Mouse (Mus musculus): ENCODE results near the gene Tub. TPM values are rescaled to one million over a fixed set of nuclear protein-coding genes. Genes with fewer than 3 reads are reported as not detected.

The Tub gene
- polyA plus RNA-seq, 1 experiment from 2014 or later, result 63.1 TPM

- Histone ChIP-seq H3K9ac (no peak overlapping the region), H3K27ac (no peak overlapping the region), H3K9me3 (no peaks in the 10 kb centered on the region), H3K4me3 (no peak overlapping the region), H3K27me3 (replicated peaks) (no peaks in the 10 kb centered on the region), H3K4me2 (no peak overlapping the region), H3K36me3 (replicated peaks) (no peaks in the 10 kb centered on the region), H3K4me1 (no peaks in the 10 kb centered on the region)
- 0 out of 2 replicates have a peak, but pooled peaks have one; percentile 24 for ATAC-seq (replicated peaks)
- WGBS, result 79% methylated on average over 7 of the region's 7 CpGs
Observed at GRCm38 (mm10) chr7:108993230-108993629, 43.1 kb downstream of the Tub start.

GRCm38 (mm10) chr7:108993881-108994291, 43.7 kb downstream of the Tub start:
- no peak for ATAC-seq (replicated peaks)
- WGBS, result 81% methylated on average over 3 of the region's 3 CpGs
- Histone ChIP-seq H3K27me3 (replicated peaks) (no peaks in the 10 kb centered on the region), H3K4me3 (no peak overlapping the region), H3K36me3 (replicated peaks) (no peaks in the 10 kb centered on the region), H3K27ac (no peak overlapping the region), H3K9me3 (no peaks in the 10 kb centered on the region), H3K9ac (no peak overlapping the region), H3K4me2 (no peak overlapping the region), H3K4me1 (no peaks in the 10 kb centered on the region)

- WGBS, result 68% methylated on average over 6 of the region's 6 CpGs
- Histone ChIP-seq H3K9me3 (no peaks in the 10 kb centered on the region), H3K4me3 (no peak overlapping the region), H3K27ac (no peak overlapping the region), H3K4me2 (no peak overlapping the region), H3K4me1 (no peaks in the 10 kb centered on the region), H3K9ac (no peak overlapping the region), H3K36me3 (replicated peaks) (no peaks in the 10 kb centered on the region), H3K27me3 (replicated peaks) (no peaks in the 10 kb centered on the region)
- ATAC-seq (replicated peaks), result no peak
Observed at GRCm38 (mm10) chr7:108996156-108996555, 46.0 kb downstream of the Tub start.

GRCm38 (mm10) chr7:109000315-109000954, 50.3 kb downstream of the Tub start:
- ATAC-seq (replicated peaks), result 0 out of 2 replicates have a peak, but pooled peaks have one; percentile 44
- no peak overlapping the region for H3K4me3 ChIP-seq
- no peak overlapping the region for H3K27ac ChIP-seq
- H3K4me2 ChIP-seq, result no peak overlapping the region
- H3K27me3 ChIP-seq (replicated peaks), result no peaks in the 10 kb centered on the region
- H3K9ac ChIP-seq, result no peak overlapping the region
- no peaks in the 10 kb centered on the region for H3K36me3 ChIP-seq (replicated peaks)
- H3K9me3 ChIP-seq, result no peaks in the 10 kb centered on the region
- no peaks in the 10 kb centered on the region for H3K4me1 ChIP-seq
- WGBS, result 38% methylated on average over 4 of the region's 4 CpGs

- Histone ChIP-seq H3K9ac (no peak overlapping the region), H3K4me1 (no peaks in the 10 kb centered on the region), H3K9me3 (no peaks in the 10 kb centered on the region), H3K27me3 (replicated peaks) (no peaks in the 10 kb centered on the region), H3K27ac (no peak overlapping the region), H3K4me2 (no peak overlapping the region), H3K4me3 (no peak overlapping the region), H3K36me3 (replicated peaks) (no peaks in the 10 kb centered on the region)
- no peak for ATAC-seq (replicated peaks)
- WGBS, result 77% methylated on average over 4 of the region's 4 CpGs
Observed at GRCm38 (mm10) chr7:109001971-109002370, 51.8 kb downstream of the Tub start.

- Histone ChIP-seq H3K27me3 (replicated peaks) (no peaks in the 10 kb centered on the region), H3K9me3 (no peaks in the 10 kb centered on the region), H3K27ac (no peak overlapping the region), H3K4me1 (no peaks in the 10 kb centered on the region), H3K4me2 (no peak overlapping the region), H3K9ac (no peak overlapping the region), H3K36me3 (replicated peaks) (no peaks in the 10 kb centered on the region), H3K4me3 (no peak overlapping the region)
- ATAC-seq (replicated peaks), result no peak
- WGBS, result 14% methylated on average over 3 of the region's 3 CpGs
Observed at GRCm38 (mm10) chr7:109003653-109004052, 53.5 kb downstream of the Tub start.

GRCm38 (mm10) chr7:109009260-109009659, 59.1 kb downstream of the Tub start:
- H3K4me1 ChIP-seq, result peaks cover 39% of the 10 kb centered on the region
- H3K27ac ChIP-seq, result no peak overlapping the region
- H3K4me3 ChIP-seq, result no peak overlapping the region
- no peak overlapping the region for H3K4me2 ChIP-seq
- no peak for ATAC-seq (replicated peaks)
- H3K9me3 ChIP-seq, result no peaks in the 10 kb centered on the region
- H3K9ac ChIP-seq, result no peak overlapping the region
- H3K36me3 ChIP-seq (replicated peaks), result no peaks in the 10 kb centered on the region
- peaks cover 7% of the 10 kb centered on the region; the same call in 1 of the 2 replicates for H3K27me3 ChIP-seq (replicated peaks)
- WGBS, result 96% methylated on average over 1 of the region's 1 CpGs

- Histone ChIP-seq H3K9me3 (no peaks in the 10 kb centered on the region), H3K4me3 (peak overlapping the region; percentile 67), H3K36me3 (replicated peaks) (no peaks in the 10 kb centered on the region), H3K4me1 (peaks cover 44% of the 10 kb centered on the region), H3K4me2 (peak overlapping the region; percentile 81), H3K27ac (peak overlapping the region; percentile 93), H3K27me3 (replicated peaks) (peaks cover 7% of the 10 kb centered on the region; the same call in 1 of the 2 replicates), H3K9ac (peak overlapping the region; percentile 86)
- under 1% methylated on average over 80 of the region's 82 CpGs for WGBS
- peak; percentile 71 for ATAC-seq (replicated peaks)
Observed at GRCm38 (mm10) chr7:109010720-109011595, 60.8 kb downstream of the Tub start.

- Histone ChIP-seq H3K4me2 (peak overlapping the region; percentile 81), H3K9me3 (no peaks in the 10 kb centered on the region), H3K4me1 (peaks cover 51% of the 10 kb centered on the region), H3K4me3 (peak overlapping the region; percentile 67), H3K27ac (peak overlapping the region; percentile 93), H3K36me3 (replicated peaks) (no peaks in the 10 kb centered on the region), H3K27me3 (replicated peaks) (peaks cover 7% of the 10 kb centered on the region; the same call in 1 of the 2 replicates), H3K9ac (peak overlapping the region; percentile 86)
- ATAC-seq (replicated peaks), result peak; percentile 93
- WGBS, result 25% methylated on average over 8 of the region's 8 CpGs
Observed at GRCm38 (mm10) chr7:109011596-109012180, 61.5 kb downstream of the Tub start.

- H3K4me2 ChIP-seq, result peak overlapping the region; percentile 81
- peak overlapping the region; percentile 12; the same call in 1 of the 2 replicates for H3K9ac ChIP-seq
- peak overlapping the region; percentile 93 for H3K27ac ChIP-seq
- H3K27me3 ChIP-seq (replicated peaks), result peaks cover 7% of the 10 kb centered on the region; the same call in 1 of the 2 replicates
- ATAC-seq (replicated peaks), result peak; percentile 1; the same call in 1 of the 2 replicates
- H3K4me1 ChIP-seq, result peaks cover 53% of the 10 kb centered on the region
- peak overlapping the region; percentile 67 for H3K4me3 ChIP-seq
- WGBS, result 50% methylated on average over 1 of the region's 1 CpGs
- no peaks in the 10 kb centered on the region for H3K9me3 ChIP-seq
- no peaks in the 10 kb centered on the region for H3K36me3 ChIP-seq (replicated peaks)
Observed at GRCm38 (mm10) chr7:109012575-109012974, 62.4 kb downstream of the Tub start.

- no peak for ATAC-seq (replicated peaks)
- peak overlapping the region; percentile 81 for H3K4me2 ChIP-seq
- peak overlapping the region; percentile 18 for H3K4me3 ChIP-seq
- H3K36me3 ChIP-seq (replicated peaks), result no peaks in the 10 kb centered on the region
- peak overlapping the region; percentile 12; the same call in 1 of the 2 replicates for H3K9ac ChIP-seq
- H3K9me3 ChIP-seq, result no peaks in the 10 kb centered on the region
- WGBS, result 31% methylated on average over 4 of the region's 4 CpGs
- peaks cover 7% of the 10 kb centered on the region; the same call in 1 of the 2 replicates for H3K27me3 ChIP-seq (replicated peaks)
- H3K4me1 ChIP-seq, result peaks cover 53% of the 10 kb centered on the region
- peak overlapping the region; percentile 93 for H3K27ac ChIP-seq
Observed at GRCm38 (mm10) chr7:109012998-109013625, 63.0 kb downstream of the Tub start.

GRCm38 (mm10) chr7:109014851-109015250, 64.7 kb downstream of the Tub start:
- Histone ChIP-seq H3K9ac (no peak overlapping the region), H3K27me3 (replicated peaks) (peaks cover under 1% of the 10 kb centered on the region; the same call in 1 of the 2 replicates), H3K4me3 (no peak overlapping the region), H3K36me3 (replicated peaks) (no peaks in the 10 kb centered on the region), H3K27ac (no peak overlapping the region), H3K4me1 (peaks cover 51% of the 10 kb centered on the region), H3K4me2 (no peak overlapping the region), H3K9me3 (no peaks in the 10 kb centered on the region)
- no peak for ATAC-seq (replicated peaks)
- WGBS, result 86% methylated on average over 7 of the region's 7 CpGs

Measured in midbrain, embryonic 15.5 days (tissue).